Mouse (Mus musculus): ENCODE measurements around the gene Atp1a4.

The Atp1a4 gene

GRCm38 (mm10) chr1:172258314-172258713 is at the start of gene Atp1a4:
Gene Atp1a4 (minus strand): TSS chr1:172258414.
- no peak for DNase-seq (ENCODE audit: low spot score in 2 of 2)

- no peak for DNase-seq (ENCODE audit: low spot score in 2 of 2)
These were observed 49.7 kb upstream of the Atp1a4 start for GRCm38 (mm10) chr1:172307936-172308335.

GRCm38 (mm10) chr1:172306885-172307284 is 48.7 kb upstream of the Atp1a4 start:
- DNase-seq (ENCODE audit: low spot score in 2 of 2) = no peak

GRCm38 (mm10) chr1:172306196-172306595 is 48.0 kb upstream of the Atp1a4 start:
- no peak for DNase-seq (ENCODE audit: low spot score in 2 of 2)

DNA sequence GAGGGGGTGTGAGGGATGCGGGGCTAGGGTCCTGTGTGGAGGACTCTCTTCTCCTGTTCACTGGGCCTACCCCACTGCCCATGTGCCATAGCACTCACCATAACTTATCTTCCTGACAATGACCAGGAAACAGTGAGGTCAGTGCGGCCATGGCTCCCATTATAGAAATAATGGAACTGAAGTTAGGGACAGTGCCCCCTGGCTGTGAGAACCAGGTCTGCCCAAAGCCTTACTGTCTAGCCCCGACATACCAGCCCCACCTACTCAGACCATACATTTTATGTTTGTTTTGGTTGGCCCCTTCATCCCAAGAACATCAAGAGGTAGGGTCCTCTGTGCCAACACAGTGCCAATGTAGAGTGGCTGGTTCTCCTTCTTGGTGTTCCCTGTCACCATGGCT is 47.4 kb upstream of the Atp1a4 start:
- DNase-seq (ENCODE audit: low spot score in 2 of 2) = no peak

GRCm38 (mm10) chr1:172305153-172305552 is 46.9 kb upstream of the Atp1a4 start:
- no peak for DNase-seq (ENCODE audit: low spot score in 2 of 2)

DNA sequence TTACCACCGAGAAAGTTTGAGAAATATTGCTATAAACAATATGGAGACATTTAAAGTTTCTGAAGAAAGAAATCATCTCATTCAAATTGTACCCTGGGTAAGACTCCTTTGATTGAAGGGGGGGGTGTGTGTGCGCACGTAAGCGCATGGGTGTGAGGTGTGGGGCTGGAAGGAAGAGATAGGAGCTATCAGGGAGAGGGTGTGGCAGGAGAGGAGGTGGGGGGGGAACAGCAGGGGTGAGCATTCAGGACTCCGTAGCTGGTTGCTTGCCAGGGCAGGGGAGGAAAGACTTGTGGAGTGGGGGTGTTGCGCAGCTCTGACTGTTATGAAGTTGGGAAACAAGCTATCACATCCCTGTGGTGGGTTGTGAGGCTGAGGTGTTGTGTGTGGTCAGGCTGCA is 46.2 kb upstream of the Atp1a4 start:
- DNase-seq (ENCODE audit: low spot score in 2 of 2) = no peak

DNA sequence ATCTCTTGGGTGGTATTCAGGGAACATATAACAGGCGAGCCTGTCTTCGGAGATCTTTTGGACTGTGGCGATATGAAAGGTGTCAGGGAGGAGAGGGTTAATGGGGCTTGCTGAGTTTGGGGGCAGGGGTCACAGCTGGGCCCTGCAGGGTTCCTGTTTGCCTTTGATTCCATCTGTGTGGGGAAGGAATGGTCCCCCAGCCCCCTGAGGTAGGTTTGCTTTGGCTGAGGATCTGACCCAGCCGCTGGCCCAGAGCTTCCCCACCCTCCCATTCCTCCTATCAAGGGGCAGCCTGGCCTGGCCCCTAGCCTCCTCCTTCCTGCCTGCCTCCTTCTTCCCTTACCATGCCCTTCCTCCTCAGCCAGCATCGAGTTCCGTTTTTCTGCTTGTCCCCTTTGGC is 44.6 kb upstream of the Atp1a4 start:
- no peak for DNase-seq (ENCODE audit: low spot score in 2 of 2)

GRCm38 (mm10) chr1:172302311-172302710 is 44.1 kb upstream of the Atp1a4 start:
- no peak for DNase-seq (ENCODE audit: low spot score in 2 of 2)

GRCm38 (mm10) chr1:172301180-172301579 is 43.0 kb upstream of the Atp1a4 start:
- DNase-seq (ENCODE audit: low spot score in 2 of 2) = no peak

GRCm38 (mm10) chr1:172300247-172300646 is 42.0 kb upstream of the Atp1a4 start:
- DNase-seq (ENCODE audit: low spot score in 2 of 2) = no peak

GRCm38 (mm10) chr1:172299528-172299927 is 41.3 kb upstream of the Atp1a4 start:
- no peak for DNase-seq (ENCODE audit: low spot score in 2 of 2)

- peak in 1 of 2 experiments; percentile 72 for DNase-seq (ENCODE audit: low spot score in 2 of 2)
These were observed 39.7 kb upstream of the Atp1a4 start, which contains the start of gene Atp1a2 for GRCm38 (mm10) chr1:172297611-172298537. Gene Atp1a2 (minus strand): TSS chr1:172298064.

DNA sequence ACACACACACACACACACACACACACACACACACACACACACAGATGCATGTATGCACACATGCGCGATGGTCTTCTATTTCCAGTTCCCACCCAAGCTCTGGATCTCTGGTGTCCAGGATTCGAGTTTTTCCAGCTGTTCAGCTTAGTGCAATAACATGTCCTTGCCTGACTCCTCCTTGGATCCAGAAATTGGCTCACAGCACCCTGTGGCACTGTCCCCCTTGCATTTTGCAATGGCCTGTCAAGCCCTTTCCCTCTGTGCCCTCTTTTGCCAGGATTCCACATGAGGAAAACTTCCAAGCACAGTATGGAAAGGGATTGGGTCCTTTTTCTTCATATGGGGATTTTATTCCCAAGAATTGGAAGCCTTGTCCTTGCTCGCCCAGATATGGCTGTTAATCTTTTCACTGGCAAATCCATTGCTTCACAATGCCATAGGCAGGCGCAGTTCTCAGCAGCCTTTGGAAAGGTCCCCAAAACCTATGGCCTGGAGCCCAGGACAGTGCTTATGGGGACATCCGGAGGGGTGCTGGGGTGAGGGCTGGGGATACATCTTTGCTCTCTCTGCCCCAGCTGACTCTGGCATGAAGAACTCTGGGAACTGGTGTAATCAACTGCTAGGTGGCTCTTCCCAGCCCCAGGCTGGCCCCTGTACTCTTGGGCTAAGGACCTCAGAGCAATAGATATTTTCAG is 38.7 kb upstream of the Atp1a4 start:
- no peak for DNase-seq (ENCODE audit: low spot score in 2 of 2)

- peak in 1 of 2 experiments; percentile 61 for DNase-seq (ENCODE audit: low spot score in 2 of 2)
These were observed 37.6 kb upstream of the Atp1a4 start for GRCm38 (mm10) chr1:172295751-172296197.

DNA sequence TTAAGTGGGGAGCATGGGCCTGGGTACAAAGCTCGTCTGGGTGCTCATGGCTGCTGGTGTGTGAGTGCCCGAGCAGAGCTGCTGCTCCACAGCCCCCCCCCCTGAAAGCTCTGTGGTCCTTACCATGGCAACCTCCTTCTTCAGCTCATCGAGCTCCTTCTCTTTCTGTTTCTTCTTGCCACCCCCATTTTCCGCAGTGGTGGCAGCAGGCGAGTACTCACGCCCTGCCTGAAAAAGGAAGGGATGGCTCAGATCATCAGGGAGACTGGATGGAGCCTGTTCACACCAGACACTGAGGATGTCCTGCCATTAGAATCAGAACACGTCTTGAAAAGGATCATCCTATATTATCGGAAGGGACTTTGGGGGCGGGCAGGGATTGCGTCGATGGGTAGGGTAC is 35.2 kb upstream of the Atp1a4 start:
- DNase-seq (ENCODE audit: low spot score in 2 of 2) = no peak

DNA sequence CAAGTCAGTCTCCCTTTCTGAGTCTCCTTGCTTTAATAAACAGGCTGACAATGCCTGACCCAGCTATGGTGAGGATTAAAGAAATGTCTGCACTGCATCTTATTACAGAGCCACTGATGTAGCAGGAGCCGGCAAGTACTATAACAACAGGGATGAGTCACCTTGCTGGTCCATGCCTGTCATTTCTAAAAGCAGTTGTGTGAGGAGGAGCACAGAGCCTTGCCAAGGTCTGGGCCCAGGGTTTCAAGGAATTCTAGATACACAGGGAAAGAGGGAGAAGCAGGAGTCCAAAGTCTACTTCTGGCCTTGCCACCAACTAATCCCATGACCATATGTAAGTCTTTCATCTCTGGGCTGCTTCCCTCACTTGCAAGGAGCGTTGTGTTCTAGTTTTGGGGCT is 34.7 kb upstream of the Atp1a4 start:
- no peak for DNase-seq (ENCODE audit: low spot score in 2 of 2)

- DNase-seq (ENCODE audit: low spot score in 2 of 2) = no peak
These were observed 31.4 kb upstream of the Atp1a4 start for GRCm38 (mm10) chr1:172289617-172289946.

- no peak for DNase-seq (ENCODE audit: low spot score in 2 of 2)
These were observed 30.8 kb upstream of the Atp1a4 start for GRCm38 (mm10) chr1:172288900-172289616.

DNA sequence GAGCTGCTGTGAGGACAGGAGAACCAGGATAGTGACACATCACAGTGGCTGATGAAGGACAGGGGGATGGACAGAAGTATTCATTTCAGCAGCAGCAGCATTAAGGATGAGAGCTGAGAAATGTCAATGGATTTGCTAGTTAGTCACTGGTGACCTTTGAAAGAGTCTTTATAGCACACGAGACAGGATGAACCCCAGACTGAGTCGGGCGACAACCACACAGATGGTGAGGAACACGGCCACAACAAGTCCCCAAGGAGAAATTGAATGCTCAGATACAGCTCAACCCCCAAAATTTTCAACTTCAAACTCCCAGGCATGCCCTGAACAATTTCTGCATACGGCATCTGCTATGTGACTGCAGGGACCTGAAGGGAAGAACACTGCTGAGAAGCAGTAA is 28.5 kb upstream of the Atp1a4 start:
- no peak for DNase-seq (ENCODE audit: low spot score in 2 of 2)

DNA sequence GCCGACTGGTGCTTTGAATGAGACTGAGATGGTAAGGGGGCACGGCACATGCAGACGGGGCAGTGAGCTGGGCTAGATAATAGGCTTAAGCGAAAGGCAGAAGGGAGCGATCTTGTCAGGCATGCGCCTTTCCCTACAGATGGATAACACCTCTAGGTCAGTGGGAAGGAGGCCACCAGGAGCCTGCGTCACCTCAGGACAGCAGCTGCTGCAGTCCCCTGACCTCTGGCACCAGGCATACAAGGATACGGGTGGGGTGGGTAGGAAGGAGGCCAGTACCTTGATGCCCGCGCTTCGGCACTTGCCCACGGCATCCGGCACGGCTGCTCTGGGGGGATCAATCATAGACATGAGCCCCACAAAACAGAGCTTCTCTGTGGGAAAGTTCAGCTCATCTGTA is 26.0 kb upstream of the Atp1a4 start:
- DNase-seq (ENCODE audit: low spot score in 2 of 2) = no peak

DNA sequence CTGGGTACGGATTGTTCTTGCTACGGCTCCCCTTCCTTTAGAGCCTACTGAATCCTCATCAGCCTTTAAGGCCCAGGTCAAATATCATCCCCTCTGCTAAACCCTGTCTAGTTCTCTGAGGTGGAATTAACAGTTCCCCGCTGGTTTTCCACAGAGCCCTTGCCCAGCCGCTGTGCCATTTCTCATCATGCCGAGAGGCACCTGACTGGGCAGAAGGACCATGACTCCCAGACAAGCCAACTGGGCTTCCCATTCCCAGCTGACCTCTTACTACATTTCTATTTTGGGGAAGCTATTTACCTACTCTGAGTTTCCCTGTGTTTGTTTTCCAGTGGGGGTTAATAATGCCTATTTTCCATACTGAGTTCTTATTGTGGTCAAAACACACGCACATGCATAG is 24.9 kb upstream of the Atp1a4 start:
- no peak for DNase-seq (ENCODE audit: low spot score in 2 of 2)
